Mouse (Mus musculus) layer of hippocampus, adult 9-10 months (tissue): ENCODE results near the gene Ssh3.

Experiments used
- DNase-seq: peaks from one replicate; pipeline ENCODE4 v3.0.0; 2022; ENCODE audit warnings: low spot score

Gene Ssh3

DNA sequence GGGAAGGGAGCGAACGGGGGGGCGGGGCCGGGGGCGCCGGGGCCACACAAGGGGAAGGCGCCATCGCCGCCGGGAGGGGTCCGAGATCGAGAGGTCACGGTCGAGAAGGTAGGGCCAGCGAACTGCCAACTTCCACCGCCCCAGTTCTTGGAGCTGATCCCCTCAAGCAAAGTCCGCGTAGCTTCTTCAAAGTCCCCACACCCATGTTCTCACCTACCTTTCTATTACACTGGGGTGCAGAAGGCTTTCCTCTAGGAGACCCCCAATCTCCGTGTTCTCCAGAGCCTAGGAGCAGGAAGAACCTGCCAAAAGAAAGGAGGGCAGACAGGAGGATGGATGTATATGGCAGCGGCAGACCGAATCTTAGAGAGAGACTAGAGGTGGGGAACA is 53.5 kb downstream of the Ssh3 start:
- no peak for DNase-seq

DNA sequence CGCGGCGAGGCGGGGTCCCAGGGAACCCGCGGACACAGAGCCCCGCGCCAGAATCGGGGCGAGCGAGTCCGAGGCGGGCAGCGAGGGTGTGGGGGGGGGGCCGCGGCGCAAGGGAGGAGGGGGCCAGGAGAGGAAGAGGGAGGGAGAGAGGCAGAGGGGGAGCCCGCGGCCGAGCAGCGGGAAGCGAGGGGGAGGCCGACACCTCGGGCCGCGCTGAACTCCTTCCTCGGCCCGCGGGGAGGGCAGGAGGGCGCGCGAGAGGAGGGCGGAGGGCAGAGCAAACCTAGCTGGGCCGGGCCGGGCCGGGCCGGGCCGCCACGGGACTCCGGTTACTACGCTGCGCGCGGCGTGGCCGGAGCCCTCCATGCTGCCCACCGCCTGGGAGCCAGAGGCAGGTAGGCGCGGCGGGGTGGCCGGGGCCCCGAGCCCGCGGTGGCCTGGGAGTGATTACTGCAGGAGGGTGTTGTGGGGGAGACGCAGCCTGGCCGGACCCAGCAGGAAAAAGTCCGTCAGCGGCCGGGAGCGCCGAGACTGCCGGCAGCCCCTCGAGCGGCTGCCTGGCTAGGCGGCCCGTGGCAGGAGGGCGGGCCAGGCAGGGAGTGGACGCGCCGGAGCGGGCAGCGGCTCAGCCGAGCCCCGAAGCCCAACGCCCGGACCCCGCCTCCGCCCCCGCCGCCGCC is 54.1 kb downstream of the Ssh3 start:
- no peak for DNase-seq

- DNase-seq: no peak
These were observed 54.8 kb downstream of the Ssh3 start, which contains the start of the genes Clcf1 and AC109138.7 for GRCm38 (mm10) chr19:4214071-4214770. TSS of gene Clcf1 (plus strand) at chr19:4214238. TSS of gene AC109138.7 (plus strand) at chr19:4214357.

DNA sequence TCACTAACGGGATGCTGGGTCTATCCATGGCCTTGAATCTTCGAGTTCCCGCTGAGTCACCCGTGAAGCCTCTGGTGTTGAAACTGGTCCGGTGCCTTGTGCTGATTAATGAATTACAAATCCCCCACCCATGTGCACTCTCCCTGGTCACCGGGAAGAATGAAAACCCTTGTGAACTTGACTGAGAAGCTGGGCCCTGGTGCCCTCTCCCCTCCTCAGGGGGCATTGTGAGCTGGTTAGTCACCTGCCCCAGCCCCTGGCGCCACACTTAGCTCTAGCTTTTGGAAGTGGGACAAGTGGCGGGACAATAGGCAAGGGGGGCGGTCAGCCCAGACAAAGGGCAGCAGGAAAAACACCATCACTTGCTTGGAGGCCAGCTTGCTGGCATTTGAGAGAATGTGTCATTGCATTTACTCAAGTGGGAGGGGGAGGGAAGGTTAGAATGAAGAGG is 55.4 kb downstream of the Ssh3 start:
- no peak for DNase-seq

- no peak for DNase-seq
These were observed 56.9 kb downstream of the Ssh3 start for GRCm38 (mm10) chr19:4211891-4212588.
